Mouse (Mus musculus) brain, embryonic 14.5 days (tissue): Measurements from ENCODE around the gene Myo5c.

ENCODE experiments used
- CTCF ChIP-seq: fragments of 200-500 bp; IDR thresholded peaks from 2 replicates; pipeline ENCODE4 v1.5.1; 2012; ENCODE audit warnings: inconsistent platforms, mild to moderate bottlenecking, moderate library complexity, borderline replicate concordance; ENCODE audit not compliant: insufficient read depth, insufficient read length; ENCODE audit errors: extremely low read depth
- POLR2A ChIP-seq: fragments of 200-500 bp; IDR thresholded peaks from 2 replicates; pipeline ENCODE4 v1.6.1; 2012; ENCODE audit warnings: mild to moderate bottlenecking, inconsistent platforms, borderline replicate concordance; ENCODE audit not compliant: poor library complexity, insufficient read depth, insufficient read length, severe bottlenecking; ENCODE audit errors: extremely low read depth

DNA sequence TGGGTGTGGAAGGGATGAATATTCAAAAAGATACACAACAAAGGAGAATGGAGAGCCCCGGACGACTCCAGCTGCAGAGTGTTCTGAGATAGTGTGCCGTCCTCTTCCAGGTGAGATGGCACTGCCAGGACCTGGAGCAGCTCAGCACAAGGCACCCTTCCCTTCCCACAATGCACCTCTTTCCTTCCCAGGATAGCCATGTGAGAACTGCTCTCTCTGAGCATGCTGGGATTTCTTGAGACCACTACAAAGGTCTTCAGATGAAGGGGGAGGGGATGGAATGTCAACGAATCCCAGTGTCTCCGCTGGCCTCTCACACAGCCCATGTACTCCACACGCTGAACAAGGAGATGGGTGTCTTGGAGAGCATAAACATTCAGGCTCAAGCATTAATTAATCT is 55.8 kb downstream of the Myo5c start:
- TF ChIP-seq POLR2A (no peak), CTCF (no peak)
